Mouse (Mus musculus) liver, embryonic 14.5 days (tissue): ENCODE results near the gene Elovl6. TPM values are rescaled to one million over a fixed set of nuclear protein-coding genes. Genes with fewer than 3 reads are reported as not detected.

Source experiments
- ATAC-seq: fragments of 200-750 bp; cut with Nextera tagmentation; 2 replicates; pipeline ENCODE4 v1.8.0; 2017; ENCODE audit warnings: moderate number of reproducible peaks, mild to moderate bottlenecking, moderate library complexity; ENCODE audit not compliant: insufficient read depth
- DNase-seq, 3 experiments: peaks; one replicate each; pipeline ENCODE4 v3.0.0-alpha.2; 2012 to 2013; ENCODE audit warnings: low read depth in 3 of 3, low spot score in 3 of 3
- H3K27ac ChIP-seq: fragments of 300-500 bp; sonication (generic); 2 replicates; pipeline ENCODE4 v1.5.1; 2014; ENCODE audit warnings: moderate library complexity, mild to moderate bottlenecking, control low read depth, inconsistent platforms
- H3K27me3 ChIP-seq: fragments of 300-500 bp; sonication (generic); 2 replicates; pipeline ENCODE4 v1.6.1; 2014; ENCODE audit warnings: mild to moderate bottlenecking, low read length, moderate library complexity; ENCODE audit not compliant: control insufficient read depth, insufficient read depth
- H3K36me3 ChIP-seq: fragments of 300-500 bp; sonication (generic); replicated peaks from 2 replicates; pipeline ENCODE4 v1.6.1; 2014; ENCODE audit warnings: low read depth; ENCODE audit not compliant: control insufficient read depth, insufficient read depth
- H3K4me1 ChIP-seq, 2 experiments: fragments of 200-500 bp in 1 of 2; fragments of 300-500 bp in 1 of 2; sonication (generic) in 1 of 2; replicated peaks; 2 replicates each; pipeline ENCODE4 v1.6.1; 2012 to 2014; ENCODE audit warnings: antibody characterized with exemption in 1 of 2, inconsistent platforms in 1 of 2, low read length in 1 of 2; ENCODE audit not compliant: control insufficient read depth in 2 of 2, insufficient read depth in 2 of 2
- H3K4me2 ChIP-seq: fragments of 300-500 bp; sonication (generic); 2 replicates; pipeline ENCODE4 v1.6.1; 2014; ENCODE audit warnings: low read depth, mild to moderate bottlenecking, control low read depth, moderate library complexity
- H3K4me3 ChIP-seq, 2 experiments: fragments of 200-500 bp in 1 of 2; fragments of 300-500 bp in 1 of 2; sonication (generic) in 1 of 2; 2 replicates each; pipeline ENCODE4 v1.5.1; 2012 to 2014; ENCODE audit warnings: low read depth in 2 of 2, low read length in 2 of 2, mild to moderate bottlenecking in 2 of 2, control low read depth in 1 of 2, inconsistent platforms in 1 of 2, moderate library complexity in 1 of 2; ENCODE audit not compliant: insufficient read depth in 1 of 2
- H3K9ac ChIP-seq: fragments of 300-500 bp; sonication (generic); replicated peaks from 2 replicates; pipeline ENCODE4 v1.6.1; 2014; ENCODE audit warnings: mild to moderate bottlenecking, control low read depth, moderate library complexity
- H3K9me3 ChIP-seq: fragments of 300-500 bp; sonication (generic); 2 replicates; pipeline ENCODE4 v1.6.1; 2016; ENCODE audit warnings: low read length, mixed read lengths; ENCODE audit not compliant: control insufficient read depth
- CTCF ChIP-seq: IDR thresholded peaks from 2 replicates; pipeline ENCODE4 v1.5.1; 2016; ENCODE audit warnings: antibody characterized with exemption, low read depth, control low read depth
- EP300 ChIP-seq: IDR thresholded peaks from 2 replicates; pipeline ENCODE4 v1.6.1; 2016; ENCODE audit warnings: antibody characterized with exemption, low read depth
- WGBS: fragments of 180-500 bp; shearing (Covaris S2); extraction: QIAGEN DNeasy Blood & Tissue Kit; methylation state at CpG from one replicate; pipeline ENCODE4 v1.1.7; 2014; ENCODE audit not compliant: insufficient replicate concordance; 5-methylcytosine and 5-hydroxymethylcytosine counted together
- polyA plus RNA-seq, 2 experiments: library from polyadenylated mRNA; depleted of rRNA in 1 of 2; stranded (reverse) in 1 of 2; unstranded in 1 of 2; fragments of >200 nt; fragmentation: Nextera tagmentation in 1 of 2; extraction: Ambion mirVana in 1 of 2; gene quantifications; 2 replicates each; pipeline versions ENCODE4 v1.2.1 to v1.2.3; 2012 to 2014

Elovl6 gene
- polyA plus RNA-seq, 2 experiments: 7.2 TPM

DNA sequence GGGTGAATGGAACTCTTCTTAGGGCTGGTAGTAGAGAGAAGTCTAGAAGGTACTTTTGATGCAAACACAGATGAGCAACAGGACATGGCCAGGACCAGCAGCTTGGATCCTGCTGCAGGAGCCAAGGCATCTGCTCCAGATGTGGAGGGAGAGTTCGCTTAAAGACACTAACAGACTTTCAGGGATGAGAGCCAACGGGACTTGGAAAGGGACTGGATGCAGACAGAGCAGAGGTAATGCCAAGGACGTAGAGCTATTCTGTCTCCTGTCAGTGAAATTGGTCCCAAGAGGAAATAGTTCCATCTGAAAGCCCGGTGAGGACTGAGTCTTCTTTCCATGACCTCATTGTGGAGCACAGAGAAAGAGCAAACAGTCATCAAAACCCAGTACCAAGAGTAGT lies 95.1 kb downstream of the Elovl6 start:
- DNase-seq (no peak), ATAC-seq (no peak)
- no peak overlapping the region for H3K9ac ChIP-seq
- peaks cover 0 to 3% of the 10 kb centered on the region in 2 experiments; a peak in 1 of 4 replicates for H3K4me1 ChIP-seq
- no peaks in the 10 kb centered on the region for H3K36me3 ChIP-seq
- 74% methylated on average over 4 of the region's 4 CpGs for WGBS
- H3K27me3 ChIP-seq: no peaks in the 10 kb centered on the region
- TF ChIP-seq CTCF: no peak
- no peak for TF ChIP-seq EP300
- H3K9me3 ChIP-seq: no peaks in the 10 kb centered on the region
- no peak overlapping the region for H3K27ac ChIP-seq
- no peak overlapping the region for H3K4me2 ChIP-seq
- no peak overlapping the region for H3K4me3 ChIP-seq

DNA sequence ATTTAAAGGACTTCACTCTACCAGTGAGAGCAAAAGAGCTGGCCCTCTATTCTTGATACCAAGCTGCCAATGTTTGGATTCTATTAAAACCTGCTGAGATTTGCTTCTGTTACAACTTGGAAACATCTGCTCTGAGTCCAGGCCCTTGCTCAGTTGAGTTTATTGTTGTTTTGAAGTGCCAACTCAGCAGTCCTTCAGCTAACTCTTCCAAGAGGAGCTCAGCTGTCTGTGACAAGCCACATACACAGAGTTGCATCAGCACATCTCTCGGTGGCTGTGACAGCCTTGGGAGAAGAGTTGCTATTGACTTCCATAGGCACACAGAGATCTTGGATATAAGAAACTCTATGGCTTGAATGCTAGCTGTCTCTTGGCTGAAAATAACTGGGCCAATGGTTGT lies 98.9 kb downstream of the Elovl6 start:
- H3K36me3 ChIP-seq: no peaks in the 10 kb centered on the region
- WGBS: 57% methylated on average over 1 of the region's 1 CpGs
- no peak overlapping the region for H3K4me2 ChIP-seq
- H3K27ac ChIP-seq: no peak overlapping the region
- H3K9ac ChIP-seq: no peak overlapping the region
- DNase-seq: no peak
- no peak for TF ChIP-seq EP300
- TF ChIP-seq CTCF: no peak
- no peaks in the 10 kb centered on the region for H3K27me3 ChIP-seq
- no peak for ATAC-seq
- H3K4me1 ChIP-seq: peaks cover 0 to 10% of the 10 kb centered on the region in 2 experiments; a peak in 2 of 4 replicates
- no peaks in the 10 kb centered on the region for H3K9me3 ChIP-seq
- H3K4me3 ChIP-seq: no peak overlapping the region

DNA sequence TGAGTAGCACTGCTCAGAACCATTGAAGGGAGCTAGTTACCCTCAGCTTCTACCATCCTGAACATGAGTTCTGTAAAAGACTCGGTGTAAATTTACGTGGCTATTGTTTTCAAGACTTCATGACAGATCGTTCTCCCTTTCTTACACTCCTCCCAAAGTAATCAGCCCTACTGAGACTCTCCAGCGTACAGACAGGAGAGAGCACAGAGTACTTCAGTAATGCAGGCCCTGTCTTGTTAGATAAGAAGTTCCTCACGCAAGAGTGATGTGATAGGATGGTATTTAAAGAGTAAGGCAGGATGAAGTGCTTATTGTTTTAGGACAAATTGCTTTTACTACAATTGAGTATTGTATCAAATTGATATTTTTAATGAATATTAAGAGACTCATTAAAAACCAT lies 99.7 kb downstream of the Elovl6 start:
- WGBS: 28% methylated on average over 5 of the region's 5 CpGs
- H3K9me3 ChIP-seq: no peaks in the 10 kb centered on the region
- no peak overlapping the region for H3K4me3 ChIP-seq
- no peaks in the 10 kb centered on the region for H3K36me3 ChIP-seq
- peaks cover 0 to 10% of the 10 kb centered on the region in 2 experiments; a peak in 2 of 4 replicates for H3K4me1 ChIP-seq
- TF ChIP-seq CTCF: no peak
- no peak for TF ChIP-seq EP300
- ATAC-seq (no peak), DNase-seq (no peak)
- H3K27ac ChIP-seq: no peak overlapping the region
- no peak overlapping the region for H3K4me2 ChIP-seq
- no peak overlapping the region for H3K9ac ChIP-seq
- no peaks in the 10 kb centered on the region for H3K27me3 ChIP-seq

- H3K27me3 ChIP-seq: no peaks in the 10 kb centered on the region
- TF ChIP-seq EP300 (no peak), CTCF (no peak)
- ATAC-seq (peak; percentile 72), DNase-seq (no peak)
- H3K4me2 ChIP-seq: no peak overlapping the region
- peaks cover 0 to 10% of the 10 kb centered on the region in 2 experiments; a peak in 2 of 4 replicates for H3K4me1 ChIP-seq
- no peak overlapping the region for H3K4me3 ChIP-seq
- H3K9me3 ChIP-seq: no peaks in the 10 kb centered on the region
- H3K9ac ChIP-seq: no peak overlapping the region
- H3K36me3 ChIP-seq: no peaks in the 10 kb centered on the region
- H3K27ac ChIP-seq: no peak overlapping the region
- 16% methylated on average over 8 of the region's 8 CpGs for WGBS
These were observed 101.4 kb downstream of the Elovl6 start for GRCm38 (mm10) chr3:129633518-129633917.

GRCm38 (mm10) chr3:129634260-129634901 lies 102.2 kb downstream of the Elovl6 start:
- Histone ChIP-seq H3K9me3 (no peaks in the 10 kb centered on the region), H3K27me3 (no peaks in the 10 kb centered on the region), H3K27ac (no peak overlapping the region), H3K4me2 (no peak overlapping the region), H3K4me1 (peaks cover 0 to 10% of the 10 kb centered on the region in 2 experiments; a peak in 2 of 4 replicates), H3K4me3 (no peak overlapping the region), H3K9ac (no peak overlapping the region), H3K36me3 (no peaks in the 10 kb centered on the region)
- WGBS: 72% methylated on average over 11 of the region's 11 CpGs
- DNase-seq (no peak), ATAC-seq (no peak)
- no peak for TF ChIP-seq EP300
- peak; percentile 37 for TF ChIP-seq CTCF
